Mouse (Mus musculus) mature B cell (primary cell): ENCODE measurements around the gene Vmn1r24.
"Not testable (repeated sequence)": the region's sequence is repeated elsewhere in the genome, so short reads cannot be mapped to it uniquely, and the experiment has no call there.

Experiments
- in situ Hi-C: fragments of 300-500 bp; cut with MboI; formaldehyde crosslinking; loops from 2 replicates; pipeline ENCODE4 v1.14.3; 2019

The Vmn1r24 gene

GRCm38 (mm10) chr6:57961403-57961802 is at the start of gene Vmn1r24:
Gene Vmn1r24 (minus strand): TSS chr6:57961503.
- in situ Hi-C loops, result not testable (repeated sequence)

DNA sequence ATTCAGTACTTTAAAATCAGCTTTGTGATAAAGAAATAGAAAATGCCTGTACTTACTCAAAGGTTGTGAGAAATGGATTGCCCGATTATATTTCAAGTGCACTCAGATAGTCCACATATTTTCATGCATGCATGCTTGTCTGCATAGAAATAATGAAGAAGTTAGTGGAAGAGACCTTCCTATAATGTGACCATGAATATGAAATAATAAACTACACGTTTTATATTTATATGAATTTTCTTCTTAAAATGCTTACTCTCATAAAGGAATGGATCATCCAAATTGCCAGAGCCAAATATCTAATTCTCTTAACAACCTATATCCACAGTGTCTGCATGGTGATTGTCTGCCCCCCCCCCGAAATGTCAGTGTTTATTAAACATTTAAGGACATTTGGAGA is 19.4 kb upstream of the Vmn1r24 start, which contains the start of gene Vmn1r25:
TSS of gene Vmn1r25 (minus strand) at position 101 of the 400 bp plus-strand sequence.
- in situ Hi-C loops, result no loop called here

DNA sequence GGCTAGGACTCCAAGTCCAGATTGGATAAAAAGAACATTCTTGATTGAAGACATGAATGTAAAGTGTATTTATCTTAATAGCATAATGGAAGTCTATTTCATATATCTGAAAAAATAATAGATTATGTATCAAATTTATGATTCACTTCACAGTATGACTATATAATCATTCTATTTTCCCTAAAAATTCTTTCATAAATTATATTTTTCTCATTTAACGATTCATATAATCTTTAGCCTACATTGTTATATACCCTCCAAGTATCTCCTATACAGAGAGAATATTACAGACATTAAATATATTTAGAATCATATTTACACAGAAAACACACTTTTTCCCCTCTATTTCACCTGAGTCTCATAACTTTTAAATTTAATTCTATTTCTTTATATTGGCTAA is 34.6 kb downstream of the Vmn1r24 start, which contains the start of gene Vmn1r23:
TSS of gene Vmn1r23 (minus strand) at position 101 of the 400 bp plus-strand sequence.
- in situ Hi-C loops, result no loop called here

DNA sequence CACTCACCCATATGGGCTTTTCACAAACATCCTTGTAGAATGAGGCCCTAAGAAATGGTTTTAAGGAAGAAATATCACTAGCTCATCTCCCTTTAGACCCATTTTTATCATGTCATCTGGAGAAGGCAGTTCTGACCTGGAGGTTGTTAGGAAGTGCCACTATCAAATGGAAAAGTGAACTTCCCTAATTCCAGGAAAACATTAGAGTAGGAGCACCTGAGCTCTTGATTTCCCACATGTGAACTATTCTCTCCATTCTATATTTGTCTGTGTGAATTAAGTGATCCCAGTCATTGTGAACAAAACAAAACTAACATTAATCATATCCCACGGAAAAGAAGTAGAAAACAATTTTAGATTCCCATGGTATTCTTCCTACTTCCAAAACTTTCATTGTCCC is 53.4 kb downstream of the Vmn1r24 start, which contains the start of gene Vmn1r22:
TSS of gene Vmn1r22 (minus strand) at position 101 of the 400 bp plus-strand sequence.
- in situ Hi-C loops, result no loop called here
